Mouse (Mus musculus): ENCODE measurements at regions not wholly inside any gene's neighbourhood (a gene's known extent, or its start where the extent isn't known, plus 50 kb on each side); places are given as distances from the start of the nearest gene placed in this dataset.

DNA sequence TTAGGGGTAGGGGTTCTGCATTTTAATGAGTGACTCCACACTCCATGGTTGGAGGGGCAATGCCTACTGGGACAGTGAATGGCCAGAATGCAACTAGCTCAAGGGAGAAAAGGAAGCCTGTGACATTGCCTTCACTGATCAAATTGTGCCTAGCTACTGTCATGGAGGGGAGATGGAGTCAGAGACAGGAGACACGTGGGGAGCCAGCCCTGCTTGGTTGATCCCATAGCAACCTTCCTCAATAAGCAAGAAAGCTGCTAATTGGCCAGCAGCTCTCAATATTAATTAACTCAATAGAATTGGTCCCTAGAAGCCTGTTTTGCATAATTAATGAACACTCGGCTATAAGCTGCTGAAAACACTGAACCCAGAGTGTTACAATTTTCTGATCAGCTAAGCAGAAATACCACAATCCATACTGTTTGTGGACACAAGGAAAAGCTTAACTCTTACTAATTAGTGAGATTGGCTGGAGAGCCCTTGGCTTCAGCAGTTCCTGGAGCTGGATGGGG, 233.7 kb upstream of the Eif4g2 start:
- no peak overlapping the region for H3K9ac ChIP-seq
- ATAC-seq (replicated peaks): no peak

DNA sequence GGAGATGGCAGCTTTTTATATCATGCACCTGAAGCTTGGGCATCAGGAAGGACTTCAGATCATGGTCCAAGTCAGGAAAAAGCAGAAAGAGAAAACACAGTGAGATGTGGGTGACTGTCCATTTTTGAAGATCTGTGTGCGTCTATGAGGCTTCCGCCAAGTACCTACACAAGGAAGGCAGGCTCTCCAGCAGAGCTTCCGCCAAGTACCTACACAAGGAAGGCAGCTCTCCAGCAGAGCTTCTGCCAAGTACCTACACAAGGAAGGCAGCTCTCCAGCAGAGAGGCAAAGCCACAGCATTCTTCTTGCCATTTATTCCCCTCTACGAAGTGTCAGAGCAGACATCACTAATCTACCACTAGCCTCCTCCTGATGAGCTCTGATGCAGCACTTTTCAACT, 231.1 kb upstream of the Eif4g2 start:
- ATAC-seq (replicated peaks): no peak
- Histone ChIP-seq H3K9me3 (no peaks in the 10 kb centered on the region), H3K27ac (no peak overlapping the region), H3K4me1 (no peaks in the 10 kb centered on the region), H3K9ac (no peak overlapping the region), H3K4me2 (no peak overlapping the region), H3K4me3 (no peak overlapping the region), H3K27me3 (replicated peaks) (no peaks in the 10 kb centered on the region), H3K36me3 (replicated peaks) (no peaks in the 10 kb centered on the region)
- 90% methylated on average over 4 of the region's 4 CpGs for WGBS

More for the DNA sequence above, 233.7 kb upstream of the Eif4g2 start:
- Histone ChIP-seq H3K27me3 (replicated peaks) (no peaks in the 10 kb centered on the region), H3K4me1 (peaks cover 2% of the 10 kb centered on the region; the same call in 1 of the 2 replicates), H3K9me3 (no peaks in the 10 kb centered on the region), H3K4me3 (no peak overlapping the region), H3K4me2 (no peak overlapping the region), H3K36me3 (replicated peaks) (no peaks in the 10 kb centered on the region), H3K27ac (no peak overlapping the region)
- 54% methylated on average over 2 of the region's 2 CpGs for WGBS

DNA sequence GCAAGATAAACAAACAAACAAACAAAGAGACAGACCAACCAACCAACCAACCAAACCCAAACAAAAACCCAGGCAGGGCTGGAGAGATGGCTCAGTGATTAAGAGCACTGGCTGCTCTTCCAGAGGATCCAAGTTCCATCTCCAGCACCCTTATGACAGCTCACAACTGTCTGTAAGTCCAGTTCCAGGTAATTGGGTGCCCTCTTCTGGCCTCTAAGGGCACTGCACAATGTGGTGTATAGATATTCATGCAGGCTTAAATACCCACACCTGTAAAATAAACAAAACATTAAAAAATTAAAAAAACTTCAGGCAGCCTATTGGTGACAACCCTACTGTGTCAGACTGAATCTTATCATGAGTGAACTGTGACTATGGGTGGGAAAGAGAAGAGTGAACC, 222.4 kb upstream of the Eif4g2 start:
- Histone ChIP-seq H3K27ac (no peak overlapping the region), H3K4me1 (0 out of 2 replicates have a peak, but pooled peaks cover 10% of the 10 kb centered on the region), H3K4me2 (no peak overlapping the region), H3K4me3 (no peak overlapping the region), H3K9ac (no peak overlapping the region), H3K9me3 (no peaks in the 10 kb centered on the region), H3K36me3 (replicated peaks) (no peaks in the 10 kb centered on the region), H3K27me3 (replicated peaks) (no peaks in the 10 kb centered on the region)
- no peak for ATAC-seq (replicated peaks)

DNA sequence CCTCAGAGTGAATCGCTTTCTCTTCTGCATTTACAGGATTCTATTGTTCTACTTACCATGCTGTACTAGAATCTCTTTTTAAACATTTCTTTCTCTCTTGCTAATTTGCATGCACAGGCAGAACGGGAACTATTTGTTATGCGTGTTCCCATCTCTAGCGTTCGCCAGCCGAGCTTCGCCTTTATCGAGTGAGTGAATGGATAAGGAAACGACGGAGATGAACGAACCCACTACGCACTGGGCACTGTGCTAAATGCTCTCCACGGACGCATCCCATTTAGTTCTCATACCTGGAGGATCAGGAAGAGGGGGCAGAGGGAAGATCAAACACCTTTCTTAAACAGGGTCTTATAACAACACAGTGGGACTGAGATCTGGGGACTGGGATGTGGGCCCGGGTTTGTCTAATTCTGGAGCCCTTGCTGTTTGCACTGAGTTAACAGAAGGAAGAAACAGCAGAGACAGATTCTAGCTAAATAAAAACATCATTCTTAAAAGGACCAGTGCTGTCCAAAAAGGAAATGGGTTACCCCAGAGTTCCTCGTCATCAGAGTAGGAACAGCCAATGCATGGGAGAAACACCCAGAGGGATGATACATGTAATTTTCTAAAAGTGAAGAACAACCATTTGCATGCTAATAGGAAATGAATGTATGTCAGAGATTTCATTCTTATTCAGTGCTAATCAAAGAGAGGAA, 219.1 kb upstream of the Eif4g2 start:
- 0 out of 2 replicates have a peak overlapping the region, but pooled peaks have one; percentile 1 for H3K4me2 ChIP-seq
- 0 out of 2 replicates have a peak, but pooled peaks cover 15% of the 10 kb centered on the region for H3K4me1 ChIP-seq
- WGBS: 20% methylated on average over 16 of the region's 16 CpGs
- no peak overlapping the region for H3K4me3 ChIP-seq
- no peaks in the 10 kb centered on the region for H3K27me3 ChIP-seq (replicated peaks)
- ATAC-seq (replicated peaks): peak; percentile 58
- no peaks in the 10 kb centered on the region for H3K9me3 ChIP-seq
- peak overlapping the region; percentile 59 for H3K27ac ChIP-seq
- no peaks in the 10 kb centered on the region for H3K36me3 ChIP-seq (replicated peaks)
- H3K9ac ChIP-seq: no peak overlapping the region

DNA sequence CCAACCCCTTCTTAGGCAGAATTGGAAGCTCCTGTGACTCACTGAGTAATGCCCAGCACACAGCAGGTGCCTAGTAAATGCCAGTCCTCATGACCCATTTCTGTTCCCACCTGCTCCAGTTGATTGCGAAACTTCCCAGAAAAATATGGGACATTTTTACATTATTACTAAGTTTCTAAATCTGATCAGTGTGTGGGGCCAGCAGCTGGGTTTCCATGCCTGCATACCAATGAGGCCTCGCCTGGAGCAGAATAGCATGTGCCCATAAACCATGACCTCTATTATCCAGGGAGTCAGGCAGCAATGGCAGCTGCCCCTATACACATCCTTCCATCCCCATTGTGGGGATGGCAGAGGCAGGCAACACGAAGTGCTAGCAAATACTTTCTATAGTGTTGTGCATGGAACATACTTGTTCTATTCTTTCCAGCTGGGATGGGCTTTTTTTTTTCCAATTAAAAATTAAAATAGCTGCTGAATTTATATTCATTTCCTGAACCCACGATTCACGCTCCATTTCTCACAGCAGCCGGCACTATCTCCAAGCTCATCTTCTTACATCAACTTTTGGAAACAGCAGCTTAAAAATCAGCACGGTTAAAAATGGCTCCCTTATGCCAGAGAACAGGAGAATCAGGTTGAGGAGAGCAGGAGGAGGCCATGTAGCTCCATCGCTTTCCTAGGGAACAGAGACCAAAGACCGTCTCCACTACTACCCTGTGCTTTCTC, 214.5 kb upstream of the Eif4g2 start:
- Histone ChIP-seq H3K27ac (0 out of 2 replicates have a peak overlapping the region, but pooled peaks have one; percentile 4), H3K4me2 (no peak overlapping the region), H3K4me3 (no peak overlapping the region), H3K9me3 (no peaks in the 10 kb centered on the region), H3K9ac (no peak overlapping the region), H3K4me1 (0 out of 2 replicates have a peak, but pooled peaks cover 14% of the 10 kb centered on the region), H3K36me3 (replicated peaks) (no peaks in the 10 kb centered on the region), H3K27me3 (replicated peaks) (no peaks in the 10 kb centered on the region)
- 56% methylated on average over 9 of the region's 9 CpGs for WGBS
- ATAC-seq (replicated peaks): no peak

DNA sequence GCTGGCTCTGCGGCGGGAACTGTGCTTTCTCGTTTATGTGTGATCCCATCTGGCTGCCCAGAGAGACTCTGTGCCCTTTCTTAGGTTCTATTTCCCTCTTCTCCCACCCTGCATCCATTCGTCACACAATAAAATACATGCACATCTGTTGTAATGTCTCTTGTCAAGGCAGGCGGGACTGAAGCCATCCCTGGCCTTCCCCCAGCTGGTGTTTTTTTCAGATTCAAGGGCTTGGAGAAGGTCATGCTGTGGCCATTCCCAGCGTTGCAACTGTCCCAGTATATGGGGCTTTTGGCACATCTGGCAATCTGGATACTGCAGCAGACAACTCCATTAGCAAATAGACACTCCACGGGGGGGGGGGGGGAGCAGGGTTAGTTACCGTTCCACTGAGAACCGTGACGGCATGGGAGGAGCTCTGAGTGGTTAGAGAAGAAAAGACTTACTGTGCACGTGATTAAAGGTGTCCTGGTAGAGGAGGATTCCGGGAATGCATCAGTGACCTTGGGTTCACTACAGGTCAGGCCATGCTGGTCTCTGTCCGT, 200.7 kb upstream of the Eif4g2 start:
- no peaks in the 10 kb centered on the region for H3K36me3 ChIP-seq (replicated peaks)
- H3K4me1 ChIP-seq: peaks cover 4% of the 10 kb centered on the region; the same call in 1 of the 2 replicates
- H3K27me3 ChIP-seq (replicated peaks): no peaks in the 10 kb centered on the region
- no peak overlapping the region for H3K4me2 ChIP-seq
- 44% methylated on average over 13 of the region's 13 CpGs for WGBS
- H3K4me3 ChIP-seq: no peak overlapping the region
- H3K9me3 ChIP-seq: no peaks in the 10 kb centered on the region
- no peak overlapping the region for H3K9ac ChIP-seq
- H3K27ac ChIP-seq: no peak overlapping the region
- ATAC-seq (replicated peaks): no peak

DNA sequence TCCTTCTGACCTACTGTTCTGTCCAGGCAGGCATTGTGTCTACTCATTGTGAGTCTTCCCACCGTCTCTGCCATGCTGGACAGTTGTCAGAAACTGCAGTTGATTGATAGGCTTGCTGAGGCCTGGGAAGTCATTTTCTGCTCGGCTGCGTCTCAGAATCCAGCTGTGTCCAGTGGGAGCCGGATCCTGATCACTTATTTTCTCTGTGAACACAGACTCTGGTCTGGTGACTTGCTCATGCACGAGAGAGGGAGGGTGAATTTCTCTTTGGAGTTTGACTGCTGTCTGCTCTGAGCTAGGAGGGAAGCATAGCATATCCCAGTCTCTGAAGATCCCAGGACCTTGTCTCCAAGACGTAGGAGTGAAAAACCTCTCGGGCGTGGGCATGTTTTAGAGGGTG, 199.5 kb upstream of the Eif4g2 start:
- Histone ChIP-seq H3K4me1 (peaks cover 4% of the 10 kb centered on the region; the same call in 1 of the 2 replicates), H3K36me3 (replicated peaks) (no peaks in the 10 kb centered on the region), H3K9ac (no peak overlapping the region), H3K4me3 (no peak overlapping the region), H3K27me3 (replicated peaks) (no peaks in the 10 kb centered on the region), H3K9me3 (no peaks in the 10 kb centered on the region), H3K4me2 (no peak overlapping the region), H3K27ac (no peak overlapping the region)
- WGBS: 65% methylated on average over 8 of the region's 8 CpGs
- ATAC-seq (replicated peaks): no peak

DNA sequence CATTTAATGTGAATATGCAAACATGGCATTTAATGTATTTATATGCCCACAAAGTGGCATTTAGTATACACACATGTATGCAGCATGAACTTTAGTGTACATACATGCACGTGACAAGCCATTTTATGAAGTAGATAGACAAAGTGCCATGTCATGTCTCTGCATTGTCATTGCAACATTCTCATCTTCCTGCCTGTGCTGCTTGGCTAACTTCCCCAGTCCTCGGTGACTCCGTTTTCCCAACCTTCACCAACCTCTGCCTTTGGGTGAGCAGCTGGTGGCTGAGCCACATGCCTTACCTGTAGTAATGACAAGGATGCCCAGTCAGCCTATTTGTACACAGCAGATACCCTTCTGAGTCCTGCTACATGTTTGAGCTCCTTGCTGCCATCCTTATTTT, 194.9 kb upstream of the Eif4g2 start:
- Histone ChIP-seq H3K4me3 (no peak overlapping the region), H3K4me1 (no peaks in the 10 kb centered on the region), H3K27me3 (replicated peaks) (no peaks in the 10 kb centered on the region), H3K9me3 (no peaks in the 10 kb centered on the region), H3K27ac (no peak overlapping the region), H3K36me3 (replicated peaks) (no peaks in the 10 kb centered on the region), H3K4me2 (no peak overlapping the region), H3K9ac (no peak overlapping the region)
- WGBS: 91% methylated on average over 3 of the region's 3 CpGs
- no peak for ATAC-seq (replicated peaks)

DNA sequence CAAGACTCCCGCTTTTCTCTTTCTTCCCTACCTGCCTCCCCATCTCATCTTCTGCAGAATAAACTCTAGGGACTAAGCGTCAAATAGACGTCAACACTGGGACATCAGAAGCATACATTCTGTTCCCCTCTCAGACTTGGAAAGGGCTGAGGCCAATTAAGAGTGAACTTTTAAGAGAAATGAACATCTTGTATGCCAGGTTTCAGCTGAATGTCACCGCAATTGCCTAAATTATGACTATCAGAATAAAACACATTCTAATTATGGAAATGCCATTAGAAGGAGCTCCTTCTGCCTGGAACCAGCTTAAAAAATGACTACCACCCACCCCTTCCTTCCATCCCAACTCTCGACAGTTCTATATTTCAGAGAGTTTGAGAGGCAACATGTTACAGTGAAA, 191.0 kb upstream of the Eif4g2 start:
- ATAC-seq (replicated peaks): no peak
- Histone ChIP-seq H3K9ac (no peak overlapping the region), H3K4me2 (no peak overlapping the region), H3K4me3 (no peak overlapping the region), H3K27ac (no peak overlapping the region), H3K36me3 (replicated peaks) (no peaks in the 10 kb centered on the region), H3K9me3 (no peaks in the 10 kb centered on the region), H3K4me1 (no peaks in the 10 kb centered on the region), H3K27me3 (replicated peaks) (no peaks in the 10 kb centered on the region)
- WGBS: 88% methylated on average over 5 of the region's 5 CpGs

DNA sequence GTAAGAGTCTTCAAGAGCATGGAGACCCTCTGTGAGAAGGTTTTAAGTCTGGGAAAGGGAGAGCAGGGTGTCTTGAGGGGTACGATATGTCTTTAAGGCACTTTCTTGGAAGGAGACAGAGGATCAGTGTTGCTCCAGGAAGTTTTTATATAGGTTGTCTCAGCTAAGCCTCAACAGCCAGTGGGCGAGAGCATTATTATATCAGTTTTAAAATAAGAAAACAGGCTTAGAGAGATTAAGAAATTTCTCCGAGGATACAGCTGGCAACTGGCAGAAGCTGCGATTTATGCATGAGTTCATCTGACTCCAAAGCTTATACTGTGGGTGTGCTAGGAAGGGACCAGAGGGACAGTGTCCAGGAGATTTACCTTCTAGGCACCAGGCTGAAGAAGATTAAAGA, 188.0 kb upstream of the Eif4g2 start:
- Histone ChIP-seq H3K4me3 (no peak overlapping the region), H3K9me3 (no peaks in the 10 kb centered on the region), H3K4me2 (no peak overlapping the region), H3K9ac (no peak overlapping the region), H3K36me3 (replicated peaks) (no peaks in the 10 kb centered on the region), H3K27me3 (replicated peaks) (no peaks in the 10 kb centered on the region), H3K4me1 (no peaks in the 10 kb centered on the region), H3K27ac (no peak overlapping the region)
- ATAC-seq (replicated peaks): no peak
- 63% methylated on average over 4 of the region's 4 CpGs for WGBS

DNA sequence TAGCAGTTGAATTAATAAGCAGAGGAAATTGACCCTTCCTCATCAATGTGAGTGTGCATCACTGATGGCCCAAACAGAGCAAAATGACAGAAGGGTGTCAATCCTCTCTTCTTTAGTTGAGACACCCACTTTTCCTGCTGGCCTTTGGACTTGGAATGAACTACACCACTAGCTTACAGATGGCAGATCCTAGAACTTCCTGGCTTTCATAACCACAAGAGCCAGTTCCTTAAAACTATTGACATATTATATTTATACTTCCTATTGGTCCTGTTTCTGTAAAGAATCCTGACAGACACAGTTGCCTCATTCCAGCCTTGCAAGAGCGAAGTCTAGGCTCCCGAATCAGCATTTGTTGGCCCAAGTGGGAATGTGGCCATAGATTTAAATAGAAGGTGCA, 185.4 kb upstream of the Eif4g2 start:
- WGBS: 94% methylated on average over 2 of the region's 2 CpGs
- H3K4me2 ChIP-seq: no peak overlapping the region
- H3K27me3 ChIP-seq (replicated peaks): no peaks in the 10 kb centered on the region

DNA sequence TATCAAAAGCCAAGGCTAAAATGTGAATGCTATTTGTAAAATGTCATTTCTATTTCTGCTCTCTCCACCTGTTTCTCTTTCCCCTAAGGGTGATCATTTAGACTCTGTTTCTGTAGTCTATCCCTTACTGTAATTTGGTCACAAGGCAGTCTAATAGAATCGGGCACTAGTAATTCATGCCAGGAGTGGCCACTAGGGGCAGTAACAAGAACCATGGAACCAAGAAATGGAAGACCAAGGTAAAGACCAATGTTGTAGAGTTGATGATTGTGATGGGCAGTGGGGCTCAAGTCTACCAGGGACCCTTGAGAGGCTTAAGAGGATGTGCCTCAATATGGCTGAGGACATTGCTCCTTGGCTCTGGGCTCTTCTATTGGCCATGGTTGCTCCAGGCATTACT, 180.5 kb upstream of the Eif4g2 start:
- Histone ChIP-seq H3K4me3 (no peak overlapping the region), H3K27me3 (replicated peaks) (no peaks in the 10 kb centered on the region), H3K4me1 (no peaks in the 10 kb centered on the region), H3K27ac (no peak overlapping the region), H3K4me2 (no peak overlapping the region), H3K36me3 (replicated peaks) (no peaks in the 10 kb centered on the region), H3K9ac (no peak overlapping the region), H3K9me3 (no peaks in the 10 kb centered on the region)
- 77% methylated on average over 1 of the region's 1 CpGs for WGBS
- ATAC-seq (replicated peaks): no peak

More for the DNA sequence above, 185.4 kb upstream of the Eif4g2 start:
- no peak overlapping the region for H3K9ac ChIP-seq
- H3K9me3 ChIP-seq: no peaks in the 10 kb centered on the region
- H3K27ac ChIP-seq: no peak overlapping the region
- ATAC-seq (replicated peaks): no peak
- H3K4me1 ChIP-seq: no peaks in the 10 kb centered on the region
- H3K36me3 ChIP-seq (replicated peaks): no peaks in the 10 kb centered on the region
- H3K4me3 ChIP-seq: no peak overlapping the region

Data from midbrain, embryonic 15.5 days (tissue).